Mouse (Mus musculus) kidney, postnatal 25 days (tissue): Measurements from ENCODE around the gene Dbp.
"Not testable (repeated sequence)": the region's sequence is repeated elsewhere in the genome, so short reads cannot be mapped to it uniquely, and the experiment has no call there.

ENCODE experiments used
- DNase-seq, 2 experiments: peaks; one replicate each; pipeline ENCODE4 v3.0.0; 2021; ENCODE audit warnings: mixed read lengths in 2 of 2

Dbp gene

DNA sequence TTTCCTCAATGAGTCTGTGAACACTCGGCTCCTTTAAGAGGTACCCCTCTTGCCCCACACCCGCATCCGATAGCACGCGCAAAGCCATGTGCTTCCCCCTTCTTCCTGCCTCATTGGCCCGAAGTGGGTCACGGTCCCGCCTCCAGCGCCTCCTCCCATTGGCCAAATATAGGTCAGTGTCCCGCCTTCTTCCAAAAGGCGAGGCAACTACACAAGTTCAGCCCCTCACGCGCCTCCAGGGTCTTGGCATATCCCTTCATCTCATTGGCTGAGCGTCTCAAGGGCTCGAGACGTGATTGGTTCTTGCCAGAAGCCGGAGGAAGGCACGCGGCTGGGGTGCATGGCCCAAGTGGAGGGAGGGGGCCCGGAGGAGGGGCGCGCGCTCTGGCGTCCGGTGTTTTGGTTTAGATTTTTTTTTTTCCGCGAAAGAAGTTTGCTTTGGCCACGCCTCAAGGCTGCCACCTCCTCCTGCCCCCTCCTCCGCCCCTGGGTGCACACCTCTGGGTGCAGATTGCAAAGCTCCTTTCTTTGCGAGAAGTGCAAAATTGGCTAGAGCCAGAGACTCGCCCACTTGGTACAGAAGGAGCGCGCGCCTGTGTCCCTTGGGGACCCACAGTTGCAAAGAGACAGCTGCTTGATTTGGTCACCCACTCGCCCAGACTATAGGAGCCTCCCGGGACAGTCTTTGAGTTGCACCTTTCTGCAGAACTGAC, at the start of gene Dbp:
TSS of gene Dbp (plus strand) at position 359 of the 713 bp plus-strand sequence.
- peak; percentile 99 to 100 for DNase-seq

DNA sequence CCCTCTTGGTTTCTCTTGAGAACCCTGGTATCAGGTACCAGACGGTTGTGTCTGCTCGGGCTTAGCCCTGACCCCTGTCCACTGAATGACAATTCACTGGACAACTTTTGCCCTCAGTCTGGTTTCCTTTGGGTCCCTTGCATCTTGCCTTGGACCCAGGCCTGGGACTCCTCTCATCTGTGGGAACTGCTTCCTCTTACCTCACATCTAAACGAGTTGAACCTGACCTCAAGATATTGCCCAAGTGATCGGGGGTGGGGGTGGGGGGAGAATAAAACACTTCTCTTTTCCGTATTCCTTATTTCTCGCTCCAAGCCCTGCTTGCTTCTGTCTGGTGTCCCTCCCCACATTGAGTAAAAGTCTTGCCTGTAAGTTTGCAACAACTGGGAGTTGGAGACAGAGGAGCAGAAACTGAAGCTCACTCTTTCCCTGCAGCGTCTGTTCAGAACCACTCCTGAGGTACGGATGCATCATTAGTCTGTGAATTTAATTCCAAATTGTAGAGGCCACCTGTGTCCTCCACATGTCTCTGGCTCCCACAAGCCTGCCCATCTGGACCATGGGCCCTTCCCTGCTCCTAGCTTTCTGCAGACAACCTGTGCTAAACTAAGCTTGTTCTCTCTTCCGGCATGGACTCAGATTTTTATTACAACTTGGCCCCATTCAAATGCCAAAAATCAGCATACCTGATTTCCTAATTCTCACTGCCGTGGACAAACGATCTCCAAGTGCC, 44.0 kb upstream of the Dbp start:
- DNase-seq: no peak

DNA sequence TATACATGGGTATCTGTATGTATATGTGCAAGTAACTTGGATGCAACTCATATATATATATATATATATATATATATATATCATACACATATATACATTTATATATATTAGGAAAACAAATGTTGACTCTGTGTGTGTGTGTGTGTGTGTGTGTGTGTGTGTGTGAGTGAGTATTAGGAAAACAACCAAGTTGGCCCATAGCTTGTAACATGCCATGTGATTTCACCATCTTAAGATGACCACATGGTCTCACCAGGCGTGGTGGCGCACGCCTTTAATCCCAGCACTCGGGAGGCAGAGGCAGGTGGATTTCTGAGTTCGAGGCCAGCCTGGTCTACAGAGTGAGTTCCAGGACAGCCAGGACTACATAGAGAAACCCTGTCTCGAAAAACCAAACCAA, 43.2 kb upstream of the Dbp start:
- DNase-seq: not testable (repeated sequence)

DNA sequence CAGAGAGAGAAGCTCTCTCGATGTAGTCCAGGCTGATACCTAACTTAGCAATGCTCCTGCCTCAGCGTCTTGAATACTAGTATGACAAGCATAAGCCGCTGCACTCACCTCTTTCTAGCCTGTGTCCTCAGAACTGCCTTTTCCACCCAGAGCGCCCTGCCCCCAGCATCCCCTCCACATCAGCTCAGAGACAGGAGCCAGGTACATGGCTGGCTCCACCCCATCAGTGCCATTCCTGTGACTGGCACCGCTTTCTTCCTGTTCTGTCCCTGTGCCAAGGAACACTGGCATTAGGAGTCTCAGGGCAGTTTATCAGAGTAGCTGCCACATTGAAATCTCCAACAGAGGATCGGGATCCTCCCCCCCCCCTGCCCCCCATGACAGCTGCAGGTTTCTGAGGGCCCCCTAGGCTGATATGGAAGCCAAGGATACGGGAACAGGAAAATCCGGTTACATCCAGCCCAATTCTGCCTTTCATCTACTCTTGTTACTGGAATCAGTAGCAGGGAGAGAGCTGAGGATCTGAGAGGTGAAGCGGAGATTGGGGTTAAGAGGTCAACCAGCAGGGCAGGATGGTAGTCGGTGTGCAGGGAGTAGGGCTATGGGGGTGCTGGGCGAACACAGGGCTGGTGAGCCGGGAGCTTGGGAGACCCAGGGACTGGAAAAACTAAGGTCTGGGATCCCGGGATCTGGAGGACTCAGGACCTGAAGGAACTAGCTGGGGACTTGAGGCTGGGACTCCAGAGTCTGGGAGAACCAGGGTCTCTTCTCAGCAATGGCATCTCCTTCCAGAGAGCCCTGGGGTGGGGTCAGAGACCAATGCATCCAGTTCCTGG, 39.4 kb upstream of the Dbp start:
- no peak for DNase-seq

DNA sequence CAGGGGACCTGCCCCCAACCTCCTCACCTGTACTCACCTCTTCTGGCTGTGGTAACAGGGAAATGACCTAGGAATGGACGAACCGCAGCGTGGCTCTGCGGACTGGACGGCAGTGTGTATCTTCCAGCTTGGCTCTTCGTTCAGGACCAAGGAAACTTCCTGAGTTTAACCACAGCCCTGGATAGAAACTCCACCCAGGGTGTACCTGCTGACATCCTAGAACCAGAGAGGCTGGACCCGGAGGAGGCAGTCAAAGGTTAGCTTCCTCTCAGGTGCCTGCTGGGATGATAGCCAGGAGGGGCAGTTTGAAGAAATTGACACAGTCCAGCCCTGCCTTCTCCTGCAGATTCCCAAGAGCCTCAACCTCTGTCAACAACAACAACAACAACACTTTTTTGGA, 38.7 kb upstream of the Dbp start, which contains the start of gene Fut2:
TSS of gene Fut2 (minus strand) at position 234 of the 400 bp plus-strand sequence.
- no peak for DNase-seq

DNA sequence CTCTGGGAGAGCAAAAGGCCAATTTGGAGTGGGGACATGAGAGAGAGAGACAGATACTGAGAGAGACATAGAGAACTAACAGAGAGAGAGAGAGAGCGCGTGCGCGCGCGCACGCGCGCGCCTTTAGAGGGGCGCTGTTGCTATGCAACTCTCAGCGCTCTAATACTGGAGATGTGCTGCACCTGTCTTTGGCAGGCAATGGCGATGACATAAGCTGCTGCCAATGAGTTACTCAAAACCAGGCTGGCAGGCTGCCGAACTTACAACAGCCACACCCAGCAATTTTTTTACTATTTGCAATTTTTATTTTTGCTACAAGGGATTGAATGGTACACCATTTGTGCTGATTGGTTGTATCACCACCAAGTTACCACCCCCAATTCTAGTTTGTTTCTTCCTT, 37.1 kb upstream of the Dbp start:
- no peak for DNase-seq

DNA sequence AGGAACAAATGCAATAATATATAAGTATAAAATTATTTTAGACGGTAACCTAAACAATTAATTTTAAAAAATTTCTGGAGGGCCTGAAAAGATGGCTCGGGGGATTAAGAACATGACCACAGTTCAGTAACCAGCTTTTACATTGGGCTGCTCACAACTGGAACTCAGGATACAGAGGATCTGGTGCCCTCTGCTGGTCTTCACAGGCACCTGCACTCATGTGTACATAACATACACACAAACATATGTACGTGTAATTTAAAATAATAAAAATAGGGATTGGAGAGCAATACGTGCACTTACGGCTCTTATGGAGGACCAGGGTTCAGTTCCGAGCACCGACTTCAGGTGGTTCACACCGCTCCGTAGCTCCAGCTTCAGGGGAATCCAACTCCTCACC, 36.0 kb upstream of the Dbp start:
- DNase-seq: no peak

DNA sequence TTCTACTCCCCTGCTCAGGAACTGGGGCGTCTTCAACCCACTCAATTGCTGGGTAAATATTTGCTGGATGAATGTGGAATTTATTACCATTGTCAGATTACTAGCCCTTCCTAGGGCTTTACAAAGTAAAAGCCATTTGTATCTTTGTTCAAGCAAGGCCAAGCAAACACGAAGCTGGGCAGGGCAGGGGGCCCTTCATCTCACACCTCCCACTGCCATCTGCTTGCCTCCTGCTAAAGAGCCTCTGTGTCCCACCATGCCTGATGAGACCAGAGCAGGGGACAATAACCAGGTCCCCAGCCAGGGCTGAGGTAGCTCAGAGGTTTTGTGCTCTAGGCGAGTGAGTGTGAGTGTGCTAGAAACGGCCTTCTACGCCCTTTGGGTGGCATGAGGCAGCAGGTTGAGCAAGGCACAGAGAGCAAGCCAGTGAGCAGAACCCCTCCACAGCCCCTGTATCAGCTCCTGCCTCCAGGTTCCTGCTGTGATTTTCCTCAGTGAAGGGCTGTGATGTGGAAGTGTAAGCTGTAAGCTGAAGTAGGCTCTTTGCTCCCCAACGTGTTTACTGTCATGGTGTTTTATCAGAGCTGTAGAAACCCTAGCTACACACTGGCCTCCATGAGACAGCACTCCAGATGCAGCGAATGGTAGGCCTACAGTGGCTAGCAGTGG, 27.1 kb upstream of the Dbp start:
- DNase-seq: no peak

DNA sequence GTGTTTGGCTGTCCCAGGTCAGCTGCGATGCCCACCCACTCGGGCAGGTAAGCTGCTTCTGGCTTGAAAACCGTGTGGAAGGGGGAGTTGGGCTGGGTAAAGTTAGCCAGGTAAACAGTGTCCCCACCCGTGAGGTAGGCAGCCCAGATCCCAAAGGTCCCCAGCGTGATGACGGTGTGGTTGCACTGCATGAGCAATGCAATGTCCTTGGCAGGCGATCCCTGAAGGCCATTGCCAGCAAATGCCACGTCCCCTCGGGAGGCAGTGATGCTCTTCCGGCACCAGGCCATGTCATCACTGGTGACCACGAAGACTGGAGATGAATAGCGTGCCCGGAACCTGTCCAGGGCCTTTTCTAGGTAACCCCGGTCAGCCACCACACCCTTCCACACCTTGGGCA, 26.4 kb upstream of the Dbp start:
- no peak for DNase-seq

DNA sequence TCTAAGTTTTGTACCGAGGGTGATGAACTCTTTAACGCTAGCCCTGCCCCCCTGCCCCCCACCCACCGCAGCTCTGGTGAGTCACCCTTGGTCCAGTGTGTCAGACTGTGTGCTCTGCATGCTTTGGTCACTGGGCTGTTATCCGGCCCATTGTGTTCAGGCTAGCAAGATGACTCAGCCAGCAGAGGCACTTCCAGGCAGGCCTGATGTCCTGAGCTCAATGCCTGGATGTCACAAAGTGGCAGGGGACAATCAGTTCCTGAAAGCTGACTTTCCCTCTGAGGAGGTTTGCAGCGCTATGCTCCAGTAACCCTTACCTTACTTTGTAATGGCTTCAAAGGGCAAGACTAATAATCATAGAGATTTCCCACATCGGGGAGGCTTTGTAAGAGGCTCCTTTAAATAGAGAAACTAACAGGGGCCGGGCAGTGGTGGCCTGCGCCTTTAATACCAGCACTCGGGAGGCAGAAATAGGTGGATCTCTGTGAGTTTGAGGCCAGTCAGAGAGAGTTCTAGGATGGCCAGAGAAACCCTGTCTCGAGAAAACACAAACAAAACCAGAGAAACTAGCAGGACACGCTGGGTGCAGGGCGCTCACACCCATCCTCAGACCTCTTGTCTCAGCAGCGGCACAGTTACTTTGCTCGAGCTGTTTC, 24.8 kb upstream of the Dbp start:
- DNase-seq: peak; percentile 35 to 74

DNA sequence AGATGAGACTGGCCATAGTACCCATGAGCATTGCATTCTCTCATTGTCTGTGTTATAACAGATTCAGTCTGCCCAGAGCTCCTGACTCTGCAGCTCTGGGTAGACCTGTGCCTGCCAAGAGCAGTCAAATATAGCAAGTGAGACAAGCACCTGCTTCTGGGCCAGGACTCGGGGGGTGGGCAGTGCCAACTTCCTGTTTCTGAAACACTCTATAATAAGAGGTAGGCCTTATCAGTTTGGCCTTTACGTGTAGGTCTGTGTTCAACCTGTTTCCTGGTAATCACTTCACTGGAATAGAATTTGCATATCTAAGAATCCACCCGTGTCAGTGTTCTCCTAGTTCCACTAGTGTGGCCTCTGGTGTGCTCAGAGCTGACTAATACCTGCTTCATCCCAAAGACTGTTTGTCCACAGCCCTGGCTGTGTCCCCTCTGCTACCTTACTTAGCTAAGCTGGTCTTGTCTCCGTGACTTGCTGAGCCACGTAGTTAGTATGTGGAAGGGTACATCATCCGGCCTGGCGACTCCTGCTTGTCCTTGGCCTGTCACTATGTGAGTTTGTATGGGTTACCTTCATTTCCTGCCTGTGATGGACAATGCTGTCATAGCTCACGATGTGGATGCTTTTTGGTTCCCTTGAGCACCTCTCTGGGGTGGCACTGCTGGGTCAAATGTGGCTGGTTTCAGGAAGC, 23.7 kb upstream of the Dbp start:
- no peak for DNase-seq

DNA sequence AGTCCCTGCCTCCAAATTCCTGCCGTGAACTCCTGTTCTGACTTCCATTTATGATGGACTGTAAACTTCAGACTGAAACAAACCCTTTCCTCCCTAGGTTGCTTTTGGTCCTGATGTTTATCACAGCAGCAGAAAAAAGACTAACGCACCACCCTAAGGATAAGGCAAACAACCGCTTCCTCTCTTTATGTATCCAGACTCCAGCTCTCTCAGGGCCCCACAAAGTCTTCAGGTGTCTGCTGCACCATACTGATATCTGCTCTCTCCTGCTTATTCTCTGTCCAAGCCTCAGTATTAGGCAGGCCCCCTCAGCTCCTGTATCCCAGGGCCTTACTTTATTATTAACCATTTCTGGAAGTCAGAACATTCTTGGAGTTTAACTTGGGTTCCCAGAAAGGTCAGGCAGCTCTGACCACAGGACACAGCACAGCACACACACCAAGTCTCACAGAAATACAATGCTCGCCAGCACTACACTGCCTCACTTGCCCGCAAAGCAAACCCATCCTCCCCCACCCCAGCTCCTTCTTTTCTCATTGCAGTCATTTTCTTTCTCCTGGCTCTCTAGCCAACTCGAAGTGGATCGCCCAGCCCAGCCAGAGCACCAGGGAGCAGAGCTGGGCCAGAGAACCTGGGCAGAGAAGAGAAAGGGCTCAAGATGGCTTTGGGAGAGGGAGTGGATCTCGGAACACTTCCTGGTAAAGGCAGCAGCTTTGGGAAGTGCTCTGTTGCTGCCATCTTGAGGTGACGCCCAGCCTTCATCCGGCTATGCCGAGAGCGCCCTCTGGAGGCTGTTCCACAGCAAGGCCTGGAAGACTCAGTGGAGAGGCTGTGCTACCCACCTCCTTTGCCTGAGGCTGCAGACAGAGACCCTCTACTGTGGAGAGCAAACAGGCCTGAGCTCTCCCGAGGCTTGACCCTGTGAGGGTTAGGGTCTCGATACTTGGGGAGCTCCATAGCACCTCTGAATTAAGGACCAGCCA, 22.5 kb upstream of the Dbp start:
- peak; percentile 91 to 93 for DNase-seq

DNA sequence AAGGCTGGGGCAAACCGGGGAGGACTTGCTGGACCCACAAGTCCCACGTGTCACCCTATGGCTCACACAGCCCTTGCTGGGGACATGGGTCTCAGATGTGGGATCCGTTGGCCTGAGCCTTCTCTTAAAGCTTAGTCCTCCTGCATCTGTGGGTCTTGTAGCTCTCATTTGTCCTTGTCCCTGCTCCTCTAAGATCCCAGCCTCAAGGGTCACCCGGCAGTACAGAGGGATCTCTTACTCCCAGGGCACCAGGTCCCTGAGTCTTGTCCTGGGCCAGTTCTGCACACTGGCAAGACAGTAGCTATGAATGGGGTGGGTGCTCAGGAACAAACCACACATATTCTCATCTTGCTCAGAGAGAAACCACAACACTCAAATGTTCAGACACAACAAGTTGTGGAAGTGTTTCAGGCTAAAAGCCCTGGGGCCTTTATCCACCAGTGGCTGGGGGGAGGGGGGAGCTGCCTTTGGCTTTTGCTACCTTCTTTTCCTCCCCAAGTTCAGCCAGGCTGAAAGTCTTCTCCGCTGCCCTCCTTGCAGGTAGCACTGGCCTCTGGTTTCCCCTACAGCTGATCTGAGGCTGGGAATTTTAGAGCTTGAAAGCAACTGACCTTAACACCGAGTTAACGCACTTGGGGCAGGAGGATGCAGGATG, 21.4 kb upstream of the Dbp start, which contains the start of gene Ntn5:
TSS of gene Ntn5 (plus strand) at position 627 of the 655 bp plus-strand sequence.
- DNase-seq: no peak

DNA sequence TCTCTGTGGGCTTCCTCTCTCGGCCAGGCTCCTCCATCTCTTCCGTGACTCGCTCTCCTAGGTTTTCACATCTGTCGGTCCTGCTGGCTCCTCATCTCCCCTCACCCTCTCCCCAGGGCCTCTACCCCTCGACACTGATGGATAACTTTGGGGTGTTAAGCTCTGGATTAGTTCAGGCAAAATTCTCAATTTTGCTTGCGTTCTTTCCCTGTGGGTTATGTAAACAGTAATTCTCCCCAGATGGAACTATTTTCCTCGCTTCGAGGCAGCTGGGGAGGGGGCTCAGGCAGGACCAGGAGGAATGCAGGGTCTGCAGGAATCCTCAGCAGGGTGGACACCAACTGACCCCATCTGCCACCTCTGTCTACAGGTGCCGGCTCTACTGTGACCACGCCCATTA, 19.1 kb upstream of the Dbp start:
- DNase-seq: no peak

DNA sequence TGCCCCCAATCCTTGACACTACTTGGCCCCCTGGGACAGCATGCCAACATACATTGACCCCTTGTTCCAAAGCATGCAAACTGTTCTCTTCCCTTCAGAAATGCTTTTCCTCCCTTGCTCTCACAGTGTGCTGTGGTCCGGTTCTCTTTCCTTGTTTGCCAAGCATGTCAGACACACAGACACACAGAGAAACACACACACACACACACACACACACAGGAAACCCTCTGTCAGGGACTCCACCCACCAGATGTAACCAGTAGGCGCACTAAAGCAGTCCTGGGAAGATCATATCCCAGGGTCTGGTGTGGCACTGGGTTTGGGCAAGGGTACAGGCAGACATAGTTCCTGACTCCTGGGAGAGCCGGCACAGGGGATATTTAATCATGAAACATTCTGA, 18.0 kb upstream of the Dbp start:
- DNase-seq: peak in 1 of 2 experiments; percentile 33

DNA sequence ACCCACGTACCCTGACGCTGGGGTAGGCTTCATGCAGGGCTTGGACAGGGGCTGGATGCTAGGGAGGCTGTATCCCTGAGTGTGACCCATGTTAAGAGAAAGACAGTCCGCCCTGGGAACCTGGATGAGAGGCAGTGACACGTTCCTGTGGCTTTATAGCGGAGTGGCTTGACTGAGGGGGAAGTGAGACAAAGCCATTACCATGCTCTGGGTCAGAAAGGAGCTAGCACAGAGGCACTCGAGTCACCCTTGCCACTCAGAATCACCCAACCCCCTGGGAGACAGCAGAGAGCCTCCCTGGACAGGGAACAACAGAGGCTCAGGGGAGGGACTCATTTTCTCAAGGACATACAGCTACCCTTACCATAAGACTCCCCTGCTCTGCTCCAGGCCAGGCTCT, 15.8 kb upstream of the Dbp start:
- no peak for DNase-seq

DNA sequence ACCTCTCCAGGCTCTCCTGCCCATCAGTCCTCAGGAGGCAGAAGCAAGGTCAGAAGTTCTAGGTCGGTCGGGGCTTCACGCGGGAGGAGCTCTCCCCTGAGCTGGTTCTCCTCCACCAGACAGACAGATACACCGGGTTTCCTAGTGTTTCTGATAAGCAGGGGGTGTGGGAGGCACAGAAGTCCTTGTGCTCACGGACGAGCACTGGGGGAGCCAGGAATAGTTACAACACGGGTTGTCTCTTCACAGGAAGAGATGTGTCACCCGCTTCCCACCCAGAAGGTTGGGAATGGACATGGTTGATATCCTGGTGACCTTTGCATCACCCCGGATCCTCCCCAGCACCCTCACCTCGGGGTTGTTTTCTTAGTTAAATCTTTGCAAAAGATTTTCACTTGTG, 15.1 kb upstream of the Dbp start:
- DNase-seq: no peak

DNA sequence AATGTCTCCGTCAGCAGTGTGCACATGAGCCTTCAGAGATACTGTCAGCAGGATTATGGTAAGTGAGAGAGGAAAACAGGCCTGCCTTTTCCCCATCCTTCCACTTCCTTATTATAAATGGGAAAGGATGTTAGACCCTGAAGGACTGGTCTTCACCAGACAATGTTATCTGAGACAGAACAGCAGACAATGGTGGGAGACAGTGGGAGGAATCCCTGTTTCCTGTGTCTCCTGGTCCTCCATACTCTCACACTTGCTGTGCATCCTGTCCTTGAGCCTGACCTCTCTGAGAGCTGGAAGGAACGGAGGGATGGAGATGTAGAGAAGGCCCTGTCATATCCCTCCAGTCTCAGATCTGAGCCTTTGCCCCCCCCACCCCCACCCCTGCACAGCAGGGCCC, 12.5 kb upstream of the Dbp start:
- no peak for DNase-seq

DNA sequence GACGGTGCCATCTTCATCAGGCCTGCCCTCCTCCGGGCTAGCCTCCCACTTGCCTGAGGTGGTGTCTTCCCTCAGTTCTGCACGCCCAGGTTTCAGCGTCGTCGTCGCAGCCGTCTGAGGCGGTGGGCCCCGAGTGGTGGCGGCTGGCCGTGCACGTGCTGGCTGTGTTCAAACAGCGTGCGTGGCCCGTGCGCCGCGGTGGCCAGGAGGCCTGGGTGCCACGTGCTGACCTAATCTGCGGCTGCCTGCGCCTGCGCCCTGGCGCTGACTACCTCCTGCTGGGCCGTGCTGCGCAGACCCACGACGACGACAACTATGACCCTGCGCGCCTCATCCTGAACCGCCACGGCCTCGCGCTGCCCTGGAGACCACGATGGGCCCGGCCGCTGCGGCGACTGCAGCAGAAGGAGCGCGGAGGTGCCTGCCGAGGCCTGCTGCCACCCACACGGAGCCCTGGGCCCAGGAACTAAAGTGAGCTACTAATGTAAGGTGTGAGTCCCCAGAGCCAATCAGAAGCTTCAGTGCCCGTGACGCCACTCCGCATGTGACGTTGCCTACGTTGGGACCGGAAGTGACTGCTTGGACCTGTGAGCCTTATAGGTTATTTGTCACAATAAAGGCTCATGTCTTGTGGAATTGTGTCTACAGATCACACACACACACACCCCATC, 10.8 kb upstream of the Dbp start, which contains the start of gene Sec1:
TSS of gene Sec1 (minus strand) at position 482 of the 671 bp plus-strand sequence.
- DNase-seq: no peak
